Mouse (Mus musculus) ES-Bruce4 (cell line): ENCODE data around the gene Emp3. TPM values are rescaled to one million over a fixed set of nuclear protein-coding genes. Genes with fewer than 3 reads are reported as not detected.

Source experiments
- H3K27ac ChIP-seq: 2 replicates; pipeline ENCODE4 v1.5.1; 2012; ENCODE audit warnings: low read length, inconsistent platforms; ENCODE audit not compliant: insufficient read depth
- H3K27me3 ChIP-seq: 2 replicates; pipeline ENCODE4 v1.6.1; 2012; ENCODE audit warnings: mild to moderate bottlenecking, low read length, inconsistent platforms; ENCODE audit not compliant: control insufficient read depth, poor library complexity, insufficient read depth, severe bottlenecking
- H3K36me3 ChIP-seq: 2 replicates; pipeline ENCODE4 v1.6.1; 2012; ENCODE audit warnings: inconsistent platforms, mild to moderate bottlenecking, low read length, moderate library complexity; ENCODE audit not compliant: control insufficient read depth, poor library complexity, insufficient read depth, severe bottlenecking
- H3K4me1 ChIP-seq: one replicate; pipeline ENCODE4 v1.8.1; 2011; ENCODE audit warnings: low read length; ENCODE audit not compliant: control insufficient read depth, insufficient read depth
- H3K4me3 ChIP-seq: 2 replicates; pipeline ENCODE4 v1.5.1; 2011; ENCODE audit warnings: low read depth, mild to moderate bottlenecking, low read length
- H3K9ac ChIP-seq: 2 replicates; pipeline ENCODE4 v1.6.1; 2012; ENCODE audit warnings: low read depth, mild to moderate bottlenecking, inconsistent platforms; ENCODE audit not compliant: poor library complexity, severe bottlenecking
- H3K9me3 ChIP-seq: replicated peaks from 2 replicates; pipeline ENCODE4 v1.6.1; 2012; ENCODE audit warnings: mild to moderate bottlenecking, low read length, inconsistent platforms; ENCODE audit not compliant: control insufficient read depth, poor library complexity, insufficient read depth, severe bottlenecking
- CTCF ChIP-seq: IDR thresholded peaks from one replicate; pipeline ENCODE4 v1.8.1; 2011; ENCODE audit warnings: low read depth, low read length
- EP300 ChIP-seq: IDR thresholded peaks from 2 replicates; pipeline ENCODE4 v1.6.1; 2011; ENCODE audit warnings: low read depth, low read length; ENCODE audit not compliant: insufficient read depth
- POLR2A ChIP-seq: IDR thresholded peaks from one replicate; pipeline ENCODE4 v1.8.1; 2011; ENCODE audit warnings: low read length; ENCODE audit not compliant: insufficient read depth
- polyA plus RNA-seq: library from polyadenylated mRNA; stranded (reverse); fragments of >200 nt; gene quantifications from 2 replicates; pipeline ENCODE4 v1.2.4, GENCODE M21; 2011; ENCODE audit warnings: low read depth; ENCODE audit not compliant: missing spikeins, insufficient read depth, insufficient read length

The Emp3 gene
- polyA plus RNA-seq, 1 experiment = 10.6 TPM

- no peak for TF ChIP-seq EP300
- TF ChIP-seq CTCF = no peak
- TF ChIP-seq POLR2A = no peak
- Histone ChIP-seq H3K27me3 (no peaks in the 10 kb centered on the region), H3K4me3 (no peak overlapping the region), H3K27ac (no peak overlapping the region), H3K36me3 (peaks cover 16% of the 10 kb centered on the region), H3K9me3 (no peaks in the 10 kb centered on the region), H3K4me1 (no peaks in the 10 kb centered on the region), H3K9ac (no peak overlapping the region)
These were observed 44.3 kb downstream of the Emp3 start for GRCm38 (mm10) chr7:45876895-45877294.

- Histone ChIP-seq H3K9ac (peak overlapping the region; percentile 94), H3K27me3 (no peaks in the 10 kb centered on the region), H3K4me3 (peak overlapping the region; percentile 94), H3K36me3 (peaks cover 14% of the 10 kb centered on the region), H3K4me1 (no peaks in the 10 kb centered on the region), H3K27ac (0 out of 2 replicates have a peak overlapping the region, but pooled peaks have one; percentile 34), H3K9me3 (no peaks in the 10 kb centered on the region)
- TF ChIP-seq EP300 (no peak), CTCF (no peak), POLR2A (no peak)
These were observed 47.9 kb downstream of the Emp3 start for GRCm38 (mm10) chr7:45873061-45873947.

- H3K27ac ChIP-seq = 0 out of 2 replicates have a peak within 1 kb of the TSS, but pooled peaks have one; percentile 34
- TF ChIP-seq CTCF (peak; percentile 95), EP300 (no peak), POLR2A (peak; percentile 48)
- H3K9me3 ChIP-seq = no peaks in the 10 kb centered on the region
- H3K9ac ChIP-seq = peak within 1 kb of the TSS; percentile 94
- no peaks in the 10 kb centered on the region for H3K27me3 ChIP-seq
- peaks cover 14% of the 10 kb centered on the region for H3K36me3 ChIP-seq
- H3K4me1 ChIP-seq = no peaks in the 10 kb centered on the region
- peak within 1 kb of the TSS; percentile 94 for H3K4me3 ChIP-seq
These were observed 48.6 kb downstream of the Emp3 start, which contains the start of gene Kdelr1 for GRCm38 (mm10) chr7:45872624-45873023. Gene Kdelr1, plus strand, starts transcription at chr7:45872772.

GRCm38 (mm10) chr7:45870282-45871058 lies 50.7 kb downstream of the Emp3 start:
- H3K27me3 ChIP-seq = no peaks in the 10 kb centered on the region

GRCm38 (mm10) chr7:45869787-45870186 lies 51.4 kb downstream of the Emp3 start:
- H3K36me3 ChIP-seq = no peaks in the 10 kb centered on the region
- H3K27ac ChIP-seq = no peak overlapping the region
- no peaks in the 10 kb centered on the region for H3K9me3 ChIP-seq
- TF ChIP-seq EP300 = no peak
- TF ChIP-seq POLR2A = no peak
- TF ChIP-seq CTCF = no peak
- H3K9ac ChIP-seq = no peak overlapping the region
- H3K4me3 ChIP-seq = no peak overlapping the region
- H3K27me3 ChIP-seq = no peaks in the 10 kb centered on the region
- peaks cover 5% of the 10 kb centered on the region for H3K4me1 ChIP-seq

More at GRCm38 (mm10) chr7:45870282-45871058, 50.7 kb downstream of the Emp3 start:
- Histone ChIP-seq H3K9ac (peak overlapping the region; percentile 17; the same call in 1 of the 2 replicates), H3K4me1 (peaks cover 5% of the 10 kb centered on the region), H3K4me3 (peak overlapping the region; percentile 51), H3K36me3 (no peaks in the 10 kb centered on the region; the same call in 1 of the 2 replicates), H3K27ac (no peak overlapping the region), H3K9me3 (no peaks in the 10 kb centered on the region)
- TF ChIP-seq CTCF = no peak
- TF ChIP-seq POLR2A = no peak
- TF ChIP-seq EP300 = no peak
